Mouse (Mus musculus) ES-Bruce4 (cell line): ENCODE measurements around the gene Sytl1. TPM values are rescaled to one million over a fixed set of nuclear protein-coding genes. Genes with fewer than 3 reads are reported as not detected.
A peak's percentile ranks its signal among the peaks of the same experiment; 100 is the strongest.

Experiments used
- H3K27ac ChIP-seq: 2 replicates; pipeline ENCODE4 v1.5.1; 2012; ENCODE audit warnings: low read length, inconsistent platforms; ENCODE audit not compliant: insufficient read depth
- H3K27me3 ChIP-seq: 2 replicates; pipeline ENCODE4 v1.6.1; 2012; ENCODE audit warnings: mild to moderate bottlenecking, low read length, inconsistent platforms; ENCODE audit not compliant: control insufficient read depth, poor library complexity, insufficient read depth, severe bottlenecking
- H3K36me3 ChIP-seq: 2 replicates; pipeline ENCODE4 v1.6.1; 2012; ENCODE audit warnings: inconsistent platforms, mild to moderate bottlenecking, low read length, moderate library complexity; ENCODE audit not compliant: control insufficient read depth, poor library complexity, insufficient read depth, severe bottlenecking
- H3K4me1 ChIP-seq: one replicate; pipeline ENCODE4 v1.8.1; 2011; ENCODE audit warnings: low read length; ENCODE audit not compliant: control insufficient read depth, insufficient read depth
- H3K4me3 ChIP-seq: 2 replicates; pipeline ENCODE4 v1.5.1; 2011; ENCODE audit warnings: low read depth, mild to moderate bottlenecking, low read length
- H3K9ac ChIP-seq: 2 replicates; pipeline ENCODE4 v1.6.1; 2012; ENCODE audit warnings: low read depth, mild to moderate bottlenecking, inconsistent platforms; ENCODE audit not compliant: poor library complexity, severe bottlenecking
- H3K9me3 ChIP-seq: replicated peaks from 2 replicates; pipeline ENCODE4 v1.6.1; 2012; ENCODE audit warnings: mild to moderate bottlenecking, low read length, inconsistent platforms; ENCODE audit not compliant: control insufficient read depth, poor library complexity, insufficient read depth, severe bottlenecking
- CTCF ChIP-seq: IDR thresholded peaks from one replicate; pipeline ENCODE4 v1.8.1; 2011; ENCODE audit warnings: low read depth, low read length
- EP300 ChIP-seq: IDR thresholded peaks from 2 replicates; pipeline ENCODE4 v1.6.1; 2011; ENCODE audit warnings: low read depth, low read length; ENCODE audit not compliant: insufficient read depth
- POLR2A ChIP-seq: IDR thresholded peaks from one replicate; pipeline ENCODE4 v1.8.1; 2011; ENCODE audit warnings: low read length; ENCODE audit not compliant: insufficient read depth
- polyA plus RNA-seq: library from polyadenylated mRNA; stranded (reverse); fragments of >200 nt; gene quantifications from 2 replicates; pipeline ENCODE4 v1.2.4, GENCODE M21; 2011; ENCODE audit warnings: low read depth; ENCODE audit not compliant: missing spikeins, insufficient read depth, insufficient read length

Sytl1 gene
- polyA plus RNA-seq, 1 experiment = 12.6 TPM

- no peak for TF ChIP-seq CTCF
- peak; percentile 74 for TF ChIP-seq EP300
- peak; percentile 8 for TF ChIP-seq POLR2A
- Histone ChIP-seq H3K36me3 (no peaks in the 10 kb centered on the region), H3K9me3 (no peaks in the 10 kb centered on the region), H3K9ac (peak within 1 kb of the TSS; percentile 81), H3K4me3 (peak within 1 kb of the TSS; percentile 89), H3K27ac (peak within 1 kb of the TSS; percentile 84), H3K27me3 (no peaks in the 10 kb centered on the region), H3K4me1 (no peaks in the 10 kb centered on the region)
Measured at GRCm38 (mm10) chr4:133277104-133278026, 14.5 kb upstream of the Sytl1 start, which contains the start of gene Tmem222. Gene Tmem222, minus strand, starts transcription at chr4:133277792.

GRCm38 (mm10) chr4:133270929-133271328, 8.0 kb upstream of the Sytl1 start:
- Histone ChIP-seq H3K27ac (no peak overlapping the region), H3K9me3 (no peaks in the 10 kb centered on the region), H3K4me3 (no peak overlapping the region), H3K4me1 (no peaks in the 10 kb centered on the region), H3K36me3 (peaks cover 28% of the 10 kb centered on the region), H3K9ac (no peak overlapping the region), H3K27me3 (no peaks in the 10 kb centered on the region)
- TF ChIP-seq EP300 = no peak
- TF ChIP-seq CTCF = no peak
- TF ChIP-seq POLR2A = no peak

GRCm38 (mm10) chr4:133269596-133269995, 6.7 kb upstream of the Sytl1 start:
- no peaks in the 10 kb centered on the region for H3K9me3 ChIP-seq
- H3K4me1 ChIP-seq = no peaks in the 10 kb centered on the region
- H3K27me3 ChIP-seq = no peaks in the 10 kb centered on the region
- no peak overlapping the region for H3K4me3 ChIP-seq
- no peak for TF ChIP-seq CTCF
- TF ChIP-seq EP300 = no peak
- no peak for TF ChIP-seq POLR2A
- peaks cover 28% of the 10 kb centered on the region for H3K36me3 ChIP-seq
- no peak overlapping the region for H3K9ac ChIP-seq
- H3K27ac ChIP-seq = no peak overlapping the region

GRCm38 (mm10) chr4:133268931-133269330, 6.0 kb upstream of the Sytl1 start:
- TF ChIP-seq EP300 (no peak), POLR2A (no peak), CTCF (no peak)
- Histone ChIP-seq H3K9ac (no peak overlapping the region), H3K9me3 (no peaks in the 10 kb centered on the region), H3K27me3 (no peaks in the 10 kb centered on the region), H3K4me1 (no peaks in the 10 kb centered on the region), H3K36me3 (peaks cover 28% of the 10 kb centered on the region), H3K27ac (no peak overlapping the region), H3K4me3 (no peak overlapping the region)

- peaks cover 28% of the 10 kb centered on the region for H3K36me3 ChIP-seq
- TF ChIP-seq CTCF (no peak), EP300 (no peak), POLR2A (no peak)
- no peak overlapping the region for H3K27ac ChIP-seq
- no peak overlapping the region for H3K9ac ChIP-seq
- H3K27me3 ChIP-seq = no peaks in the 10 kb centered on the region
- no peaks in the 10 kb centered on the region for H3K9me3 ChIP-seq
- no peak overlapping the region for H3K4me3 ChIP-seq
- H3K4me1 ChIP-seq = peaks cover 2% of the 10 kb centered on the region
Measured at GRCm38 (mm10) chr4:133266248-133266880, 3.5 kb upstream of the Sytl1 start.

- peaks cover 28% of the 10 kb centered on the region for H3K36me3 ChIP-seq
- H3K27ac ChIP-seq = no peak overlapping the region
- no peak overlapping the region for H3K4me3 ChIP-seq
- no peak overlapping the region for H3K9ac ChIP-seq
- H3K4me1 ChIP-seq = peaks cover 2% of the 10 kb centered on the region
- no peaks in the 10 kb centered on the region for H3K27me3 ChIP-seq
- TF ChIP-seq POLR2A = no peak
- no peak for TF ChIP-seq CTCF
- no peak for TF ChIP-seq EP300
- H3K9me3 ChIP-seq = no peaks in the 10 kb centered on the region
Measured at GRCm38 (mm10) chr4:133265759-133266158, 2.8 kb upstream of the Sytl1 start.
